Mouse (Mus musculus): ENCODE results near the gene Ywhag.

Gene Ywhag

DNA sequence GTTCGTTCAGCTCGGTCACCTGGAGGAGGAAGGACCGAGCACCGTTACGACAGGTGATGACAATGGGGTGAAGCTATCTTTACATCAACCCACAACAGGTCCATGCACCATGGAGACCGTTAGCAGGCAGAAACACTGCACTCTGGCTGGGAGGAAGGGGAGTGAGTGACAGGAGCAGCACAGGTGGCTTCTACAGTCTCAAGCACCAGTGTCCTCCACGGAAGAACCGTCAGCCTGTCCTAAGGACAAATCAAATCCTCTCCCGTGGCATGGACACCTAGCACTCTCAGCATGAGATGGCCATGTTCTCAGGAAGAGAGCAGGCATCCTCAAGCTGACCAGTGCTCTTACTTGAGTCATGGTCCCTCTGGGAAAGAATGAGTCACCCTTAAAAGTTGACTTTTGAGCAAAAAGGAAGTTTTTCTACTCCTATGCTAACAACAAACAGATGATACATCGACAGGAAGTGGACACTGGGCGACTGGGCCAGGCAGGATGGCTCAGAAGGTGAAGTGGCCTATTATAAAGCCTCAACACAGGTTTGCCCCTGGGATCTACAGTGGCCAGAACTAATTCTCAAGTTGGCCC, 22.7 kb downstream of the Ywhag start:
- DNase-seq (ENCODE audit: low spot score), result no peak

DNA sequence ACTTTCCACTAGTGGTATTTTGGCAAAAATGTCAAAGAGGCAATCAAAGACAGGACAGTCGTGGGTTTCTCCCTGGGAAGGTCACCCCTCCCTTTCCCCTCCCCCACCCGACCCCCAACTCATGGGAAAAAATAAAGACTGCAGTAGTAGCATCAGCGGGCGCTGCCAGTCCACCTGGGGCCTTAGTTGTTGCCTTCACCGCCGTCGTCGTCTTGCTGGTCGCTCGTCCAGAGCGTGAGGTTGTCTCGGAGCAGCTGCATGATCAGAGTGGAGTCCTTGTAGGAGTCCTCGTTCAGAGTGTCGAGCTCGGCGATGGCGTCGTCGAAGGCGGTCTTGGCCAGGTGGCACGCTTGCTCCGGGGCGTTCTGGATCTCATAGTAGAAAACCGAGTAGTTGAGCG, 23.6 kb downstream of the Ywhag start:
- DNase-seq (ENCODE audit: low spot score), result no peak

DNA sequence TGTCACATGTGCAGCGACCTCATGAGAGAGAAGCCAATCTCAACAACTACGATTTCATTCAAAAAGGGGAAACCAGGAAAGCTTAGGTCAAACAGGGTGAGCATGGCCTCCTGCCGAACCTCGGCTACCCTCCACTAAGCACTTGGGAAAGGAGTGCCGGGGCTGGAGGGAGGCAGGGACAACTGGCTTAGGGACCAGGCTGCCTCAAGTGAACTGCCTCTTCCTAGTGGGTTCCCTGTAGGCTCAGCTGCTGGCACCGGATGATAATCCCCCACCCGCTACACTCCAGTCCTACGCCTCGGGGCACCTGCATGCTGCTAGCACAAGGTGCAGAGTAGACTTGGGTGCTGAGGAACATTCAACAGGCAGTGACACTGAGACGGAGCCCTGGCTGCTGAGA, 24.8 kb downstream of the Ywhag start:
- no peak for DNase-seq (ENCODE audit: low spot score)

DNA sequence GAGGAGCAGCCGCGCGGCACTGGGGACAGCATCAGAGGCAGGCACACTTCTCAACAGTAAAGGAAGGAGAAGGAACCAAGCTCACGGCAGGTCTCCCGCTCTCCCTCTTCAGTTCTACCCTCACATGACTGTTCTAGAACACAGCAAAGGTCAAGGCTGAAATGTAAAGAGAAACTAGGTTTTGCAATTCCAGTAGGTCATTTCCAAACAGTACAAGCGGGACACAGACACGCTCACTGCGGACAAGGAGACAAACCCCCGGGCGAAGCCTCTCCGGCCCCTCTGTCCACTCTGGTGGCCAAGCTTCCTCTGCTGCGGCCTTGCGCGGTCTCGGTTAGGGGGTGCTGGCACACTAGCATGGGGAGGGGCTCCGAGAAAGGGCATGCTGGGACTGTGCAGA, 25.4 kb downstream of the Ywhag start:
- no peak for DNase-seq (ENCODE audit: low spot score)

DNA sequence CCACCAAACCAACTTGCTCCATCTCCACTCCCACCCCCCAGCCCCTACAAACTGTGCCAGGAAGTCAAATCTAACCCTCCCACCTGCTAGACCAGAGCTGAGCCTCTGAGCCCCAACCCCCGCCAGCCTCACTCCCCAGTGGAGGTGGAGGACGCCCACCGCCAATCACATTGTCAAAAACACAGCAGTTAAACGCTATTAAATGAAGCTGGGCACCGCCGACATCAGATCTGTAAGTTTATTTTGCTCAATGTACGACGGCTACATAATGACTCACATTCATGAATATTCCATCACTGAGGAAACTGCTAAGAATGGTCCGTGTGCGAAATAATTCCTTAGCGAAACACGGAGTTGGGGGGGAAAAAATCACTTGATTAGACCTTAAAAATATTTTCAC, 26.2 kb downstream of the Ywhag start:
- DNase-seq (ENCODE audit: low spot score), result no peak

DNA sequence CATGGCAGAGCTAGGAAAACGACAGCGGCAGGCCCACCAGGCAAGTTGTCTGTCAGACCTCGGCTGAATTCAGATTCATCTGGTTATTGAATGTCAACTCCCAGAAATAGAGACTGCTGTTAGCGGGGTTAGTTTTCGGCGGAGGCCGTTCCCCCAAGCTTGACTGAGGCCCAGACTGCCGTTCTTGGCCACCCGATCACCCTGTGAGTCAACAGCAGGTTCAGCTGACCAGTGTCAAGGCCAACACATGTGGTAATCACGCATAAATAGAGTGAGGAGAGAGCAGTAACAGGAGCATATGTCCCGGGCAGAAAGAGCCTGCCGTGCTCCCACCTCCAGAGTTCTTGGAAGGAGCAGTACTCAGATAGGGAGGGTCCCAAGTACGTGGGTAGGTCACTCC, 27.2 kb downstream of the Ywhag start:
- DNase-seq (ENCODE audit: low spot score), result no peak

DNA sequence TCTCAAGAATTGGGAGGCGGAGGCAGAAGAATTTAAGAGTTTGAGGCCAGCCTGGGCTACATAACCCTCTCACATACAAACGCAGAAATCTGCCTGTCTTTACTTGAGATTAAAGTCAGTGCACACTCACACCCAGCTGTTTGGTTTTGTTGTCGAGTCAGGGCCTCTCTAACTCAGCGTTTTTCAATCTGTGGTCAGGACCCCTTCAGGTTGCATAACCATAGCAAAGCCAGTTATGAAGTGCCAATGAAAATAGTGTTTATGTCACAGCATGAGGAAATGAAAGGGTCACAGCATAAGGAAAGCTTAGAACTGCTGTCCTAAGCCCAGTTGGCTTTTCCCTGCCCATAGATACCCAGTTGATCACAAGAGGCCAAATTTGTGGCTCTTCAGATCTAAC, 27.6 kb downstream of the Ywhag start:
- no peak for DNase-seq (ENCODE audit: low spot score)

DNA sequence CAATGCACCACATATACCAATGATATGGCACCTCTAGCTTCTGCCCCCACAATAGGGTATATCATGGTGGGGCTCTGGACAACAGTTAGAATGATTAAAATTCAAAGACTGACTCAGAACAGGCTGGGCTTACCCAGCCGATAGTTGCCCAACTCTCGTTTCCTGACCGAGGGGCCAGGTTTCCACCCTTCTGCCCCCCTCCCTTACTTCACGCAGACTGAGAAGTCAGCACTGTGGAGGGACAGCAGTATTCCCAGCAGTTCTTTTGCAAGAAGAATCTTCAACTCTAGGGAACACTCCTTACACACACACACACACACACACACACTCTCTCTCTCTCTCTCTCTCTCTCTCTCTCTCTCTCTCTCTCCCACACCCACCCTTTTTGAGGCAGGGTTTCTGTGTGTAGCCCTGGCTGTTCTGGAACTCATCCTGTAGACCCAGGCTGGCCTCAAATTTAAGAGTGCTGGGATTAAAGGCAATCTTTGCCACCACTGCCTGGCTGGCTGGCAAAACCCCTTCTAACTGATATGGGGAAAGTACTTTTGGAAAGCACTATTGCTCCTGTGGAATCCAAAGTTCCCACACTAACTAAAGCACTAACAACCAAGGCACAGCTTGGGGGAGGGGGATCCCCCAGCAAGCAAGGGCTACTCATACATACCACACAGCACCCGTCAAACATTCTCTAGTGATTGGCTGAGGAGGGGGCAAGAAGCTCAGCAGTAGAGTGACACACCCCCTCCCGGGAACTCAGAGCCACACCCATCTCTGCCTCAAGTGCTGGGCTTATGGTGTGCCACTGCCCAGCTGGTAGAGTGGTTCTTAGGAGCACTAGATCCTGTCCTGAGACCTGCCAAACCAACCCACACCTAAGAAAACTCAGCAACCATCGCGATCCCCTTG, 28.8 kb downstream of the Ywhag start:
- no peak for DNase-seq (ENCODE audit: low spot score)

DNA sequence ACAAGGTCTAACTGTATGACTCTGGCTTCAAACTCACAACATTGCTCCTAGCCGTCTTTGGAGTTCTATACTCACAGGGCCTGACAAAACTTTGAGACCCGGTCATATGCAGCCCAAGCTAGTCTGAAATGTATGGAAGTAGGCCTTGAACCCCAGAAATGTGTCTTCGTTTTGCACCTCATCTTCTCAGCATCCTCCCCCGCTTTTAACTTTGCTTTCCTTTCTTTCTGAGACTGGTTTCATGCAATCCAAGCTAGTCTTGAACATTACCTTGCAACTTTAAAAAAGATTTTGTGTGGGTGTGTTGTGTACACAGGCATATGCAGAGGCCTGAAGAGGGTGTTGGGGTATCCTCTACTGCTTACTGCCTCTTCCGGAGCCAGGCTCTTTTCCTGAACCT, 30.2 kb downstream of the Ywhag start:
- no peak for DNase-seq (ENCODE audit: low spot score)

DNA sequence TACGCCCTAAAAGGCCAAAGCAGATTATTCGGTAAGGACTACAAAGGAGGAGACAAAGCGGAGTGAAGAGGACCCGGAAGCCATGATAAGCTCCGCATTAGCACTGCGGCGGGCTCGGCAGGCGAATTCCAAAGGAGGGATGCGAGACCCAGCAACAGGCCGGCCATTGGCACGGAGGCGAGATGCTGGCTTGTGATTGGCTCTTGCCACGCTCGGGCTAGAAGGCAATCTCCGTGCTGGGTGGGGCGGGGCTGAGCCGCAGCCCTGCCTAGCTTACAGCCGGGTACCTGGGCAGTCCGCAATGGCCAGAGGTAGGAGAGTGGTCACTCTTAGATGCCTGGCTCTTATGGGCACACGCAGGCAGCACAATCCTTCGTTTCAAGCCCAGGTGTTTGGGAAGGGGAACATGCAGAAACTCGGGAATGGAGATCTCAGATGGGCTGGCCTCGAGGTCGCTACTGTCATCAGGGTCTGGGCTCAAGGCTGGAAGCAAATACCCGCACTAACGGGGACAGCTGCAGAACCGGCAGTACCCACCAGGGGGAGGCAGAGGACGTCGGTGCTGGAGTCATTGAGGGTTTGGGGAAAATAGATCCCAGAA, 30.8 kb downstream of the Ywhag start:
- DNase-seq (ENCODE audit: low spot score), result peak; percentile 88

DNA sequence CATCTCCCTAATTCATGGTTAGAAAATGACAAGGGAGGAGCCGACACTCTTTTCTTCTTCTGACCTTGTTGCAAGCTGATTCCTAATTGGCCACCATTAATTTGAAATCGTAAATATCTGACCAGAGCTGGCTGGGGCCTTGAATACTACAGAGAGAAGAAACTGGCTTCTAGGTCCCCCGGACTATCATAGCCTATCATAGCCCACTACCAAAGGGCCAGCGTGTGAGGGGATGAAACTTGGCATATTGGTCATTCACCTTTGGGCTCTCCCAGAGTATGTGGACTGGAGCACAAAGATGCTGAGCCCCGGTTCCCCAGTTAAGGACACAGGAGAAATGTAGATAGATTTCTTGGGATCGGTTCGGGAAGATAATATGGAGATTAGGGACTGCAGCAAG, 31.4 kb downstream of the Ywhag start:
- no peak for DNase-seq (ENCODE audit: low spot score)

DNA sequence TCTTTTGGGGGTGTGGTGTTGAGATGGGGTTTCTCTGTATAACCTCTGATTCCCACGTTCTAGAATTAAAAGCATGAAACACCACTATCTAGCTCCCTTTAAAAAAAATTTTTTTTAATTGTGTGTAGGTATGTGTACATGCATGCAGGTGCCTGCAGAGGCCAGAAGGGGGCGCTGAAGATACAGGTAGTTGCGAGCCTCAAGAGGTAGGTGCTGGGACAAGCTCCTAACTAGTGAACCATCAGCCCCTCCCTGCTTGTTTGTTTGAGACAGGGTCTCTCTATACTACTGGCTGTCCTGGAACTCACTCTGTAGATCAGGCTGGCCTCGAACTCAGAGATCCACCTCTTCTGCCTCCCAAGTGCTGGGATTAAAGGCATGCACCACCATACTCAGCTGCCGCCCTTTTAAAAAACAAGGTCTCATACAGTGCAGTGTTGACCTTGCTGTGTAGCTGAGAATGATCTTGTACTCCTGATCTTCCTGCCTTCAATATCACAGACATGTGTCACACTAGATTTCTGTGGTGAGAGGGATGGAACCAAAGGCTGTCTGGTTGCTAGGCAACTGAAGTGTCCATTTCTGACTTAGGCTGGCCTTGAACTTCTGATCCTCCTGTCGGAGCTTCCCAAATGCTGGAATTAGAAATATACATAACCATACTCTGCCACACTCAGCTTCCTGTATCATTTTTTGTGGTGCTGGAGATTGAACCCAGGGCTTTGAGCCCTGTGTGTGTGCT, 32.9 kb downstream of the Ywhag start:
- DNase-seq (ENCODE audit: low spot score), result no peak

DNA sequence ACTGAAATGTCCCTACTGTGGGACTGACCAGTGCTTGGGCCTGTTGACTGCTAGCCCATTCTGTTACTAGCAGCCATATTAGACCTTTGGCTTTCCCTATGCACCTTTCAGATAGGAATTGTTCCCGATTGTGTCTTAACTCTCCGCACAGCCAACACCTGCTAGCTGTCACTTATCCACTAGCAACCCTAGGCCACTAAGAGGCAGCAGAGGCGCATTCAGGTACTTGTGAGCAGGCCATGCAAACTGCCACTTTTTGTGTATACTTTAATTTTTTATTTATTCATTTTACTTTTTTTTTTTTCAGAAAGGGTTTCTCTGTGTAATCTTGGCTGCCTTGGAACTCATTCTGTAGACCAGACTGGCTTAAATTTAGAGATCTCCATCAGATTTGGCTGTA, 33.7 kb downstream of the Ywhag start:
- no peak for DNase-seq (ENCODE audit: low spot score)

DNA sequence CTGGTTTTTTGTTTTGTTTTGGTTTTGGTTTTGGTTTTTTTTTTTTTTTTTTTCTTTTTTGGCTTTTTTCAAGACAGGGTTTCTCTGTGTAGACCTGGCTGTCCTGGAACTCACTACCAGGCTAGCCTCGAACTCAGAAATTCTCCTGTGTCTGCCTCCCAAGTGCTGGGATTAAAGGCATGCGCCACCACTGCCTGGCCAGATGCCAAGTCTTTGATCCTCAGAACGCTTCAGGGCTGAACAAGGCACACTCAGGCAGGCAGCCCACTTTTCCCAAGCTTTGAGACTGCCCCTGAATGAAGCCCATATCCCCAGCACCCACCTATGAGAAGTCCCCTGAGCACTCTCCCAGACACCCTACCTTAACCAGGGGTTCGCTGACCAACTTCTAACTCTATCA, 34.6 kb downstream of the Ywhag start:
- no peak for DNase-seq (ENCODE audit: low spot score)

DNA sequence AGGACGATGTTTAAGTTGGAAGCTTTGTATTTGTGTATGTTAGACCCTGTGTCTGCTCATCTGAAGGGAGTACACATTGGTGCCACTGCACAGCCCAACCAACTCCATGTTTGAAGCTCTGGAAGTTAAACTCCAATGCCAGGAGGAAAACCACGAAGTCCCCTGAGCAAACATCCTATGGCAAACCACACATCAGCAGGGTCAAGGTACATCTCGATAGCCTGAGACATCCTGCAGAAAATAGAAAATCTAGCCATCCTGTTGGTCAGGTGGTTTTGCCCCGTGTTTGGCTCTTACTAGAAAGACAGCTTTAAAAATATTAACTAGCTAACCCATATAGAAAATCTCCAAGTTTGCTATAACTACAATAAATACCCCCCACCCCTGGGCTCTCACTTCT, 35.4 kb downstream of the Ywhag start:
- no peak for DNase-seq (ENCODE audit: low spot score)

DNA sequence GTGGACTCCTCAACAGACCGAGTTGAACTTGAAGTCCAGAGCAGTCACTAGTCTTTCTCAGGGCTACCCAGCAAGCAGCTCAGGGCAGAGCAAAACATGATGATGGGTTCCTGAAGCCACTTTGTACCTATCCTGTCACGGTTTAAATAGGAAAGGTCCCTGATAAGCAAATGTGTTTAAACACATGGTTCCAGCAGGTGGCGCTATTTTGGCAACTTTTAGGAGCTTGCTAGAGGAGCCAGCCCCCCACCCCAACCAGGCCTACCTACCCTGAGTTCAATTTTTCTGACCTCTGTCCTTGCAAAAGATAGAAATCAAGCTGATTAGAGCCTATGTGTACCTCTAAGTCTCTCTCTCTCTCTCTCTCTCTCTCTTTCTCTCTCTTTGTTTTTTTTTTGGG, 36.4 kb downstream of the Ywhag start:
- DNase-seq (ENCODE audit: low spot score), result no peak

DNA sequence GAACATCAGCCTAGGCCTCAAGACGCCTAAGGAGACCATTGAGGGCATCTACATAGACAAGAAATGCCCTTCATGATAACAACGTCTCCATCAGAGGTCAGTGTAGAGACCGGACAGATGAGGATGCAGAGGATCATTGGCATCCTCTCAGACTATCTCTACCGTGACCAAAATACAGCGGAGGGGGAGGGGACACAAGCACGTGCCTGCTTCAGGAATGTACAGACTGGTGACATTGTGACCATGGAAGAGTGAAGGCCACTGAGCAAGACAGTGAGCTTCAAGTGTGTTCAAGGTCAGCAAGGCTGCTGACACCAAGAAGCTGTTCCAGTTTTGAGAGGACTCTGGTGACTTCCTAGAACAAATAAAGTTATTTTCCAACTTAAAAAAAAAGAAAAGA, 39.5 kb downstream of the Ywhag start:
- no peak for DNase-seq (ENCODE audit: low spot score)

DNA sequence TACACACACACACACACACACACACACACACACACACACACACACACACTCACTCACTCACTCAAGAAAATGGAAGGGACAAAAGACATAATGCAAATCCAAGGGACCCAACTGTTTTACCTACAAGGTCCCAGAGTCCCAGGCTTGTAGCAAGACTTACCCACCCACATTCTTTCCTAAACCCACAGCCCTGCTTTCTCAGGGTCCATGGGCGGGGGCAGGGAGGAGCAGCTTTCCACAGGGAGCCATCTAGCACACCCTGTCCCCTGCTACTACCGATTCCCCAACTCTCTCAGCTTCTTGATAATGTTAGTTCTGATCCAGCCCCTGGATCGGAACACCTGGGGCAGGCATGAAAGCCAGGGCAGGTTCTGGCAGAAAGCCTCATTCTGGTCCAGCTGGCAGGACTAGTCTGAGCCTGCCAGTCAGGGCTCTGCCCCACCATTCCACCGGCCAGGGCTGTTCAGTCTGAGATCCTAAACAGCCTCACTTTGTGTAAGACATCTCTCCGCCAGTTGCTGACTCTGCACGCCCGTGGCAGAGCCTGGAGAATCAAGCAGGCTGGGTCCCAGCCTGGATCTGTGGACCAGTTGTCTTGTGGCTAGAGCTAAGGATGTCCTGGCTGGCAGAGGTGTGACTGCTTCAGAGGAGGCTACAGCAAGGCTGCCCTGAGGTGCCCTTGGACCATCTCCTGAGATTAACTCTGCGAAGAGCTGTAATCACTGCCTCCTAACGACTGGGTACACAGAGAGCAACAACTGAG, 41.6 kb downstream of the Ywhag start:
- no peak for DNase-seq (ENCODE audit: low spot score)

DNA sequence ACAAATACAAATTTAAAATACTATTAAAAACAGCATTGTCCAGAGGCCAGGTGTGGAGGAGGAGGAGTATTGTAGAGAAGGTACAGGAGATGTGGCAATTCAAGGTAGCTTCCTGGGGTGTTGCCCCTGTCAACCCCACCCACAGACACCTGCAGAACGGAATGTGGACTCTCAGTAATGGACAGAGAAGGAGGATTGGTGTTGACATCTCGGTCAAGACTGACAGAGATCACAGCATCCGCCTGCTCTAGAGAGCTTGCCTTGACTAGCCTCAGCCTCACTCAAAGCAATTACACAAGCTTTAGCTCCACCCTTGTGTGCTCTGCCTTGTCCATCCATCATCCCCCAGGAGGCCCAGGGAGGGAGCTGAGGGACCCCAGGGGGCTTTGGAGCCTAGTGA, 43.5 kb downstream of the Ywhag start:
- no peak for DNase-seq (ENCODE audit: low spot score)

DNA sequence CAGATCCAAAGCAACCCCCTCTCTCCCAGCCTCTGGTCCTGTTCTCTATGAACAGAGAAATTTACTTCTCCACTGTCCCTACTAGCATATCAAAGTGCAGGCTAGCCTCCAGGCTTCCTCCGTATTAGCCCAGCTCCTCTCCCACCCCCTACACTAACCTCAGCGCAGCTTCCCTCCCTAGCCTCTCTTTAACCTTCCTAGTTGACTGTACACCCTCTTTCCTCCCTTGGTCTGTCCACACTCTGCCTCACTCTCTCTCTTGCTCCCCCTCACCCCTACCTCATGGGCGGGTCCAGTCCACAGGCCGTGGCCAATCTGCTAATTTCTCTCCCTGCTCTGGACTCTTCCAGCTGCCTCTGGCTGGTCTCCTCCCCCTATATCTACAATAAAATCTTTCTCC, 44.1 kb downstream of the Ywhag start:
- no peak for DNase-seq (ENCODE audit: low spot score)

DNA sequence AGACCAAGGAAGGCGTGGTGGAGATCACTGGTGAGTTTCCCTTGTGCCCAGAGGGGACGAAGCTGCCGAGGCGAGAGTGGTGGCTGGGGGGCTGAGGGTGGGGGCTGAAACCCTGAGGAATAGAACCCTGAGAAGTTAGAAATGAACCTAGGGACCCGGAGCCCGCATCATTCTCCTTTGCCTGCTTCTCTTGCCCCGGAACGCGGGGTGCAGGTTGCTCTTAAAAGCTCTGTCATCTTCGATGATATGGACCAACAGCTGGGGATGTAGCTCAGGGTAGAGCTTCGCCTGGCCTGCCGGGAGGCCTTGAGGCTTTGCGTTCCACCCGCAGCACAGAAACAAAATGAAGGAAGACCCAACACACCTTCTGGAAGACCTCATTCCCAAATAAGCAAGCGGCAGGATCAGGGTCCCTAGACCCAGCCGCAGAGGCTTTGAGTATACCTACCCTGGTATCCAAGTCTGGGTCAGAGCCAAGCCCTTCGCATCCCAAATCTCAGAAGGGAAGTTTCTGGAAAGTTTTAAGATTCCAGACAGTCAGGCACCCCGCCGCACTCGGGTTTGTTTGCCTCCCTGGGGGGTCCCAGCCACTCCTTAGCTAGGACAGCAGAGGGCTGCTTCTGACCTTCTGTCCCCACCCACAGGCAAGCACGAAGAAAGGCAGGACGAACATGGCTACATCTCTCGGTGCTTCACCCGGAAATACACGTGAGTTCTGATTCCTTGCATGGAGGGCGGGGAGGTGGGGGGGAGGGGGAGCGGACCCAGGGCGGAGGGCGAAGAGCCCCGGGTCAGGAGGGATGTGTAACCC, 45.8 kb downstream of the Ywhag start:
- no peak for DNase-seq (ENCODE audit: low spot score)

All from ovary, postnatal 10 days (tissue).